Mouse (Mus musculus): ENCODE measurements around the gene Cep55.

DNA sequence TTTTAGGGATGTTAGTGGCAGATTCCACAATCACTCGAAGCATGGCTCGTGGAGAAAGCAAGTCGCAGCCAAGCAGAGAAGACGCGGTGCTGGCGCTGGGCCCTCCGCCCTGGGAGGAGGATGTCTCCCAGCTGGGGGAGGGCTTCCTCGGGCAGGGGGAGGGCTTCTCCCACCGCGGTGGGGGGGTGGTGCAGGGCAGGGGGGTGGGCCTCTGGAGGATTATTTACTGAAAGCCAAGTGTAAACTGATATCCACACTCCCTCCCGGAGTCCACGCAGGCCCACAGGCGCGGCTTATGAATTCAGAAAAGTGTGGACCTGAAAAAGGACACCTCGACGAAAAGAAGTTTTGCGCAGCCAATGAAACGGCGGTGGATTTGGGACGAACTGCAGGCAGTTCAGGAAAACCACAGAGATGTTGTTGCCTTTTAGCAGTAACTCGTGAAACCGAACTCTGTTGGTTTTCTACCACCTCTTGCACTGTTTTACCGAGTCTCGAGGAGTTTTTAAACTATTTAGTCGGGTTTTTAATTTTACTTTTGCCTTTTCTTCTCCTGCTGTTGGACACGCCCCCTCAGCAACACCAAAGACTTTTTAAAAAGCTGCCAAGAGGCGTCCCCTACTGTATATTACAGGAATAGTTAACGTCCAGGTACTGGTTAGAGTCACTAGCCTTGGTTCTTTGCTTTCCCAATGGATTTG is 11.4 kb upstream of the Cep55 start, which contains the start of gene Myof:
- TF ChIP-seq CTCF (IDR thresholded peaks at IDR 0.05; ENCODE audit: extremely low read depth, insufficient read depth, low read length) (peak; percentile 24; the same call in 1 of the 2 replicates), POLR2A (IDR thresholded peaks at IDR 0.05; ENCODE audit: extremely low read depth, insufficient read depth, low read length) (no peak)

All from cortical plate, adult 2 months (tissue).